Mouse (Mus musculus) lung, postnatal 36 days (tissue): Measurements from ENCODE around the gene Fgd3.
A peak's percentile ranks its signal among the peaks of the same experiment; 100 is the strongest.

Experiments used
- DNase-seq: peaks from one replicate; pipeline ENCODE4 v3.0.0; 2022; ENCODE audit warnings: mixed read lengths

Fgd3 gene

DNA sequence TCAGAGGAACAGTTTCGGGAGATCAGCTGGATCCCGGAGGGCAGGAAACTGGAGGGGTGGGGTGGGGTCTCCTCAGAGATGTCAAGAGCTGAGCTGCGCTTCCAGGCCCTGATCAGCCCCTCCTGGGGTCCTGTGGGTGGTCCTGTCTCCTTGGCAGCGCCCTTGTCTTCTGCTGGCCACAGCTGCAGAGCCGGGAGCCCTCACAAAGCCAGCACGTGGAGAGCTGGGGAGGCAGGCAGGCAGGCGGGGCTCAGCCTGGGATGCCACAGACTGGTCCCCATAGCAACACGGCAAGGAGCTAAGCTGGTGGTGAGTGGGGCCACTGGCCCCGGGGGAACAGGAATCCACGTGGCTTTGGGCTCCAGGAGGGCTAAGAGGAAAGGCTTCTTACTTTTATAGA, at the start of gene Fgd3:
TSS of gene Fgd3 (minus strand) at position 272 of the 400 bp plus-strand sequence.
- DNase-seq, result peak; percentile 38

DNA sequence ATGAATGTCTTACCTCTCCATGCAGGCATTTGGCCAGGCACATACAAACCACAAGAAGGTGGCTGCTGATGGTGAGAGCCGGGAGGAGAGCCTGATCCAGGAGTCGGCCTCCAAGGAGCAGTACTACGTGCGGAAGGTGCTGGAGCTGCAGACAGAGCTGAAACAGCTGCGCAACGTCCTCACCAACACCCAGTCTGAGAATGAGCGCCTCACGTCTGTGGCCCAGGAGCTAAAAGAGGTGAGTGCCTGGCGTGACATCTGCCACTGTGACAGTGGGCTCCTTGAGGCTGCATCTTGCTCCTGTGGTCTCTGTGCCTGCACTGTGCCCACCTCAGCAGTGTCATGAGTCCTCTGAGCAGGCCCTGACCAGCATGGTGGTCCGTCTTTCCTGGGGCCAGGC, 49.3 kb upstream of the Fgd3 start:
- no peak for DNase-seq

DNA sequence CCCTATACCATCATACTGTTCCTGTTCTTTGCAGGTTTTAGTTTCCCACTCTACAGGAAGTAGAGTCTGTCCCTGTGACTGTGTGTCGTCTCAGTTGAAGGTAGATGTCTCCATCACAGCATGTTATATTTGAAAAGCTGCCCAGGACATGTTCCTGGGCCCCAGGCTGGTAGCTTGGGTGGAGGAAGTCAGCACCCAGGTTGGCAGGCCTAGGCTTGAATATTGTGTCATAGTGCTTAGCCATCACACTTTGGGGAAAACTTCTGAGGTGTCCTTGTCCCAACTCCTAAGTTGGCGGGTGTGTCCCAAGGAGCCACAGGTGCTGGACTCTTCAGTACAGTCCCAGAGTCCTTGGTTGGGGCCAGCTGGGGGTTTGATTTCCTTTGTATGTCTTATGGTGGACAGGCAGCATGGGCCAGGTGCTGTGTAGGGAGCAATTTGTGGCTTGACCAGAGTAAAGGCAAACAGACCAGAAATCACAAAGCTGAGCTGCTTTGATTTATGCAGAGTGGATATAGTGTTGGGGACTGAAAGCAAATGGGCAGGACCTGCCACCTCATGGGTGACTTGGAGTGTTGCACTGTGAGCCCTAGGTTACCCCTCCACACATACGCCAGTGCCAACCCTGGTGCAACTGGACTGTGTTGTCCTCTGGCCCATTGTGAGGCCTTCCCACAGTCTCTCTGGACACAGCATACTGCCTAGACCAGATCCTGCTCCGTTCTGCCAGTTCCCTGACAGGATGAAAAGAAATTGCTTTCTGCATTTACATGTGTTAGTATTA, 47.7 kb upstream of the Fgd3 start:
- DNase-seq, result no peak

DNA sequence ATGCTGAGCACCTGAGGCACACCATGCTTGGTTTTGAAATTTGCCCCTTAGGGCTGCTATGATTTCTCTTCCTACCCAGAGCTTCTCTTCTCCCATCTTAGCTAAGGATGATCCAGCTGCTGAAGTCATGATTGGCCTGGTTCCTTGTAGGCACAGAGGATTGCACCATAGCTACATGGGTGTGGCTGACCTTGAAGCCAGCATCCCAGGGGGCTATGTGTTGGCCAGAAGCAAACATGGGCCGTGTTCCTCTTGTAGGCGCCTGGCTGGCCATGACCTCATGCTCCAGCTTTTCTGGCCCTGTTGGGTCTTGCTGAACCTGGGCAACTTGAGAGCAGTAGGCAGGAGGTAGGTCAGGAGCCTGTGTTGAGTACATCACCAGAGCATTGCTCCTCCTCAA, 44.6 kb upstream of the Fgd3 start:
- DNase-seq, result peak; percentile 72

DNA sequence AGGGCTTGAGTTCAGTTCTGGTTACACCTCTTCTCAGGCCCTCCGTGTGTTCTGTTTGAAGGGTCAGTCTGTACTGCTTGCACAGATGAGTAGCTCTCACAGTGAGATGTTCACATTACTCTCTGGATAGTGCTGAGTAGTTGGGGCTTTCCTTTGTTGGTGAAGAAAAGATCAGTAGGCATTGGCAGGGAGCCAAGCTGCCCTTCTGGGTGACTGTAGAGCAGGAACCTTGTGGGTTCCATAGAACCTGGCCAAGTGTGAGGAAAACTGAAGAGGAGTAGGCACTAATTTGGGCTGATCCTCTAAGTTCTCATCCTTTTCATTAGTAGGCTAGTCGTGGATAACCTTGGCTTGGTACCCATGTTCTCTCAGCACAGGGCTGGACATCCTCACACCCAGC, 42.7 kb upstream of the Fgd3 start:
- DNase-seq, result no peak

DNA sequence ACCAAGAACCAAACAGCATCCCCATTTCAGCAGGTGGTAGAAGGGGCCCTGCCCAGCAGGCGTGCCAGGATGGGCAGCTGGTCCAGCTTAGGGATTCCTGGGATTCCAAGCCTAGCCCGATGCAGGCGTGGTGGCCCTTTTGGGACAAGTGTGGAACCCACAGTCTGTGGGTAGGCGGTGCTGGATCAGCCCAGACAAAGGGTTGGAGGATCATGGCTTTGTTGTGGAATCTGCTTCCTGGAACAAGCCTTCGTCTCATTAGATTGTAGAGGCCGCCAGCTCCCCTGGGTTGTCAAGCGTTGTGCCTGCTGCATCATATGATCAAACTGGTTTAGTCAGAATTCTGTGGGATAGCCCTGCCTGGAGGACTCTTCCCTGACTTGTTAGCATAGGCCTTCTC, 42.3 kb upstream of the Fgd3 start:
- DNase-seq, result peak; percentile 47

DNA sequence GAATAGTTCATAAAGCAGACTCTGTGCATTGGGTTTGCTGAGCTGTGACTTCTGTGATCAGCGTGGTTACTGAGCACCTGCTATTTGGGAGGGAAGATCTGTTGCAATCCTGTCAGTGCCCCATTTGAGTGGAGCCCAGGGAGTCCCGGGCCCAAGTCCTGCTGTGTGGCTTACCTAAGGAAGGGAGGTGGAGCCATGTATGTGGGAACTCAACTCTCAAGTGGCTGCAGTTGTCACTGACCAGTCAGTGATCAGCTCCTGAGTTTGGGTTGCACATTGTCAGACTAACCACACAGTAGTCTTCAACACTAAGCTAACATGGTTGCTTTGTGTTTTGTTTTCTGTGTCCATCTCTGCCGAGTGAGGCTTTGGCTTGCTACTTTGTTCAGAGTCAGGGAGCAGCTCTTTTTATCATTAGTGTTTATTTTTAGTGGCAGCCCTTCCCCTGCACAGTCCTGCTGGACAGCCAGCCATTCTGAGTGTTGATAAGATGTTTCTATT, 40.8 kb upstream of the Fgd3 start:
- DNase-seq, result no peak

DNA sequence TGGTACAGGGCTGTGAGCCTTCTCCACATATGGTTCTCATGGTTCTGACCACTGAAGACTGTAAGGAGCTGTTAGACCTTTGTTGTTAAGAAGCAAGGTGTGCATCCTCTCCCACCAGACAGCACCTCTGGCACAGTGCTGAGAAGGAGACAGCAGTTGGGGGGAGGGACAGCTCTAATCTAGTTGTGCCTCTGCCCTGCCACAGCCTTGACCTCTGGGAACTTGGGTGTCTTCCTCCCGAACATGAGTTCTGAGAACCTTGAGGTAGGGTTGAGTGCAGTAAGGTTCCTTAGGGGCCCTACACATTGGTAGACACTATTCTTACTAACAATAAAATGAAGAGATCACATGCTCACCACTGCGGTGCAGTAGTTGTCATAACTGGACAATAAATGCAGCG, 38.1 kb upstream of the Fgd3 start:
- no peak for DNase-seq

DNA sequence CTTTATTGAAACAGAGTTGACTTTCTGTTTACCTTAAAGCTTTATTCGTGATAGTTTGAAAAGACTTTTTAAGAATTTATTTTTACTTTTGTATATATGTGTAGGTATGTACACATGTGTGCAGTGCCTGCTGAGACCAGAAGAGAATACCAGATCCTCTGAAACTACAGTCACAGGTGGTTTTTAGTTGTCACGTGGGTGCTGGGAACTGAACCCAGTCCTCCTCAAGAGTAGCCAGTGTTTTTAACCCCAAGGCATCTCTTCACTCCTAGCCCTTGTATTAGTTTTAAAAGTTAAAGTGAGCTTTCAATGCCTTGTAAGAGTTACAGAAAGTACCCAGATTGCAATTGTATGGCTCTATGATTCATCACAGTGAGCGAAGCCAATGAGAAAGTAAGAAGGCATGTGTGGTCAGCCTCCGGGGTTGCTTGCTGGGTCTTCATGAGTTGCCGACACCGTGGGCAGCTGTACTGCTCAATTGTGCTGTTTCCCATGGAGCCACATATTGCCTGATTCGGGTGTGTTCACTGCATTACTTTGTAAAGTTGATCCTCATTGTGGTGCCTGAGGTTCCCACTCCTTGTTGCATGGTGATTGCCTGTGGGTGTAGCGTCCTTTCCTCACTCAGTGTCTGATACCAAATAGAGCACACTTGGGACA, 37.4 kb upstream of the Fgd3 start:
- DNase-seq, result no peak

DNA sequence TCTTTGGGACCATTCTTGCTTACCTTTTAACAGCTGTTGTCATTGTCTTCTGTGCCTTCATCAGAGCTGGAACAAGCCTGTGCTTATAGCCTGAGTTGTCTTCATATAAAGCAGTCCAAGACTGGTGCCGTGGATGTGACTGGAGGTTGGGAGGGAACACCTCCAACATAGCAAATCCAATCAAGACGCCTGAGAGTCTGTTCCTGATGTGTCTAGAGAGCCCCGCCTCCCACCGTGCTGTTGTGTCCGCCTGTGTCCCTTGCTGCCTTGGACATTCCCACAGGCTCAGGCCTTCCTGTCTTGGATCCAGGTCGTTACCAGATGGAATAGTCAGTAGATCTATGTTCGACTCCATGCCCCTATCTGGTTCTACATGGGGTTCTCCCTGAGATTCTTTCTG, 36.0 kb upstream of the Fgd3 start:
- no peak for DNase-seq

DNA sequence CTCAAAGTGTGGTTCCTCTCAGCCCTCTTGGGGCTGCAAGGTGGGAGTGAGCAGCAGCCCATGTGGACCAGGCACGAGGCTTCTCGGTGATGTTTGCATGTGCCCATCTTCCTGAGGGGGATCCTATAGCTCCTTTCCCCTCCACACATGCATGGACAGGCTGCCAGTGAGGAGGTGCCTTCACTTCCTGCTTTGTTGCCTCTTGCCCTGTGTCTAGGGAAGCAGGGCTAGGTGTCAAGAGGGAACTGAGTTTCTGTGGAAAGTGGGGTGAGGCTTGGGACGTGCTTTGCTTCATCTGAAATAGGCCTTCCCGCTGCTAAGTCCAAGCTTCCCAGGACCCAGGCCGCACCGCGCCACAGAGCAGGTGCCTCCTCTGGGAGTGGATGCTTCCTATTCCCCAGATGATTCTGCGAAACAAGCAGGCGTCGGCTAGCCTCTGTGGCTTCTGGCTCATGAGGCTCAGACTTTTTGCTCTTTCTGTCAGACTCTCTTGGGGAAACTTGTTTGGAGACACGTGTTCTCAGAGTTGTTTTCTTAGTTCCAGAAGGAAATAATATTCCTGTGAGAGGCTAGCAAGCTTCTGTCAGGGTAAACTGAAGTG, 35.5 kb upstream of the Fgd3 start:
- no peak for DNase-seq

DNA sequence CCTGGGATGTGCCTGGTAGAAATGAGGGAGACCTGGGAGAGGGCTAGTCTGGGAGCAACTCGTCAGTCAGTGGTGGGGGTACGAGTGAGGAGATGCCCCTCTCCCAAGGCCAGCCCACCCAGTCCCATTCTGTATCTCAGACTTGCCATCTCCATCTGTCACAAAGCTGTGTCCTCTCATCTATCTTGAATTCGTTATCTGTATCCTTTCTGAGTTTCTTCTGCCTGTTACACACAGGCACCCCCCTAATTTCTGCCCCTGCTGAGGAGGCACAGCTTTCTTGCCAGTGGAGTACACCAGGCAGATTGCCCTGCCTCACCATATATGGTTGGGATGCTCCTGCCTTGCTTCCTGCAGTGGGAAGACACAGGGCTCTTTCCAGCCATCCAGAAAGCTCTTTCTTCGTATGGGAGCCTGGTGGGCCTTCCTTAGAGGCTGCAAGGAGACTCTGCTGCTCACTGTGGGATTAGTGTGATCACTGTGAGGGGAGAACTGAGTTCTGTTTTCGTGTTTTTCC, 33.9 kb upstream of the Fgd3 start:
- no peak for DNase-seq

DNA sequence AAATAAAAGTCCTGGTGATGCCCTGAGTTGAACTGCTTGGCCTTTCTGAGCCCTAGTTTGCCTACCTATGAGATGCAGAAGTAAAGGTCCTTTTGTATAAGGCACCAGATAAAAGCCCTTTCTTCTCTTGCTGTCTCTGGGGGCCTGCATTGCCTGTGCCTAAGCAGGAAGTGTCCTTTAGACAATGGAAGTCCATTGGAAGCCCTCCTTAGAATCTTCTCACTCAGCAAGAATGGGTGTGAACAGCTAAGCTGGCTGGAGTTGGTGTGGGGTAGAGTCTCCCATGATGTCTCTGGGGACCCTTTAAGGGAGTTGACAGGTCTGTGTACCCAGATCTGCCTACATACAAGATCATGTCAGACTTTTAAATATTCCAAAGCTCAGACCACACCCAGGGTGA, 33.3 kb upstream of the Fgd3 start:
- DNase-seq, result no peak

DNA sequence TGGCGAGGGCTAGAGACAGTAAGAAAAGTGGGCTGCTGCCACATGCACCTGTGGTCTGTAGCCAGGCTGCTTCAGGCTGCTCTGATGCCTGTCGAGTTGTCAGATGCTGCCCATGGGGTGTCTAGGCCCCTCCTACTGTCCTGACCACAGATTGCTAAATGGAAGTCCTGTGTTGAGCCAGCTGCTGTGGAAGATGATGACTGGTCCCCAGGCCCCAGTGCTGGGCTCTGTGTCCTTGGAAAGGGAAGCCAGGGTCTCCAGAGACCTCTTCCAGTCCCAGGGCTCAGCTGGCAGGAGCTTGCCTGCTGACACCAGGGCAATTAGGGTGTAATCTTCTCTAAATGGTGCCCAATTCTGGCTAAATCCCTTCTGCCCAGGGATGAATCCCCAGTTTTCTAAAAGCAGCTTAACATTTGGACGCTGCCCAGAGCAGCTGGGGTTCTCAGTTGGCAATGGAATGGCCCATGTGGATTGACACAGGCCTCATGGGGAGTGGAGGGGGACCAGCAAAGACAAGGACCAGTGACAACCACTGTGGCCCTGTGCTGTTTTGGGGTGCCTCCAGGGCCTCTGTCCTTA, 32.6 kb upstream of the Fgd3 start:
- DNase-seq, result no peak

DNA sequence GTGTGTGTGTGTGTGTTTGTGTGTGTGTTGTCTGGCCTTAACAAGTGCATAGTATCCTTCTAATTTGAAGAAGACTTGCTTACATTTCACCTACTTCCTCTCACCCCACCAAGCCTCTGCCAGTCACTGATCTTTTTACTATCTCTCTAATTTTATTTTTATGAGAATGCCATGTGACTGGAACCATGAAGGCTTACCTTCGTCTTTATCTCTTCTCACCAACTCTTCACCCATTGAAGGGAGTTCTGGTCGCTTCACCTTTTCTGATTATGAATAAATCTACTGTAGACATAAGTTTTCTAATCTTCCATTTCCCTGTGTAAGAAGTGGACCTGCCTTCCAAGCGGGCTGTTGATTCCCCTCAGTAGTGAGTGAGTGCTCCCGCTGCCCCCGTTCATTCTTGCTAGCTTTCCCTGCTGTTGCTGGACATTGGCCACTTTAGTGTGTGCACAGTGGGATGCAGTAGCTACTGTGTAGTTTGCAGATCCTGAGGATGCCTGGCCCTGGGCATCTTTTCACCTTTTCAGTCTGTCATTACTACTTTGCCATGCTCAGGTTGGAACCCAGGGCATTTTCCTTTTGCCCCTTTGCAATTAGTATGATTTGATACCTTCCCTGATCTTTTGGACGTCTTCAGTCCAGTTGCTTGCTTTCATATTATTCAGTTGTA, 29.9 kb upstream of the Fgd3 start:
- DNase-seq, result no peak

DNA sequence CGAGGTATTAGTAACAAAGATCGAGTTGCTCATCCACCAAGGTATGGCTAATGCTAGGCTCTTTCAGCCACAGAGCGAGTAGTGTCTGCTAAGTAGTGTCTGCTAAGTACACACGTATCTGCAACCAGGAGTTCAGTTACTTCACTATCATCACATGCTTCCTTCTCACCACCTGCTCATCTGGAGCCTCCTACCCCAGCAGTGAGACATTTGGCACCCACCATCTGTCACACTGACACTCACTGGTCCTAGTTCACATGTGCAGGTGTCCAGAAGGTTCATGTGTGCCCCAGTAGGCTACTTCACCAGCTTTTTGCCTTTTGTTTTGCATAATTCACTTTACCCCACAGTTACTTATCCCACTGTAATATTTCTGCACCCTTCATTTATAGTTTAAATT, 29.2 kb upstream of the Fgd3 start:
- DNase-seq, result no peak

DNA sequence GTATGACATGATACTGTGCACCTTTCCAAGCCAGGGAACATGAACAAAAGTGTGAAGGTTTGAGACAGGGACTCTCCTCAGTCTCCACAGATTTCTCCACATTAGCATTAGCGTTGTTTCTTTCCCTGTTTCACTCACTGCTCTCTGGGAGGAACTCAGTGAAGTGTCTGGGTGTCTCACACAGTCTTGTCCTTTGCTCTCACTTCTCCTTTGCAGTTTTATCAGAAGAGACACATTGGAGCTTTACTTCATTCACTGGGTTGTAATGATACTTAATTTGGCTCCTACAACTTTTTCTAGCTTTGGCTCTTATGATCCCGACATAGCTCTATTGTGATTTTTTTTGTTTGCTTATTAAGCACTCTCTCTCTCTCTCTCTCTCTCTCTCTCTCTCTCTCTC, 28.4 kb upstream of the Fgd3 start:
- DNase-seq, result no peak

DNA sequence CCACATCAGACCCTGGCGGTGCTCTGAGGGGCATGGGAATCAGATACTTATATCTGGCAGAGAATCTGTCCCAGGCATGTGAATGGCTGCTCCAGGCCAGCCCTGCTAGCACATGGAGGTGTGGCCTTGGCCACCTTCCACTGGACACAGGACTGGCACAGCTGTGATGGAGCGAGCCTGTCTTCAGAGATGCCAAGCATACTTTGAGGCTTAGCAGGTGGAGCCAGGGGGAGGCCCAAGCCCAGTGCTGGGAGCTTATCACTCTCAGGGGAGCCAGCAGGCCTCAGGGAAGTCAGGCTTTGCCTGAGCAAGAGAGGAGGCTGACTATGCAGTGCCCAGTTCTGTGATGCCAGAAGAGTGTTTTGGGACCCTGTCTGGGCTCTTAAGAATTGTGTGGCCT, 25.4 kb upstream of the Fgd3 start:
- DNase-seq, result peak; percentile 82

DNA sequence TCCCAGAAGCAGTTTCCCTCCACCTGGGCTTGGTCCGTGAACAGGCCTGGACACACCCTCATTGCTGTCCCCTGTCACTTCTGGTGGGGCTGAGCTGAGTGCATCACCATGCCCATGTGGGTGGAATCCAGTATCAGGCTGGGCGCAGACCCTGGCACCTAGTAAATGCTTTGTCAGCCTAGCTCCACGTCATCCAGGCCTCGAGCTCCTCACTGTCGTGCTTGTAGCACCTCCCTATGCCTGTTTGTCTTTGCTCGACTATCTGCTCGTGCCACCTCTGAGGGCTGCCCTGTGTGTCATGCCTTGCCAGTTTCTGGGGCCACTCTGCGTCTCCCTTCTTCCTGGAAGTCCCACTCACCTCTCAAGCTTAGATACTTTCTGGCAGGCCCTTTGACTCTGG, 24.5 kb upstream of the Fgd3 start:
- DNase-seq, result no peak

DNA sequence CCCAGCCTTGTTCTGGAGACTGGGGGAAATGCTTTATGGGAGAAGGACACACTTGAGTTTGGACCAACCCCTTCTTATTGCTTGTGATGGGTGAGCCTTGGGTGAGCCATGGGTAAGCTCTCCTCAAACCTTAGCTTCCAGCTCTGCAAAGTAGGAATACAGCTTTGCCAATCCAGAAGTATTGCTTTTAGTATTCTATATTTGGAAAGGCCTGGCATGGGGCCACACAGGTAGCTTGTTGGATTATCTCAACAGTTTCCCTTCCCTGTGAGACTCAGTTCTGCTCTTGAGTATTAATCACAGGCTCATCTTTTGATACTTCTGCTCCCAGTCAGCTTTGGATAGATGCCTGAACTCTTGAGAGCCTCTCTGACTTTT, 22.6 kb upstream of the Fgd3 start:
- peak; percentile 56 for DNase-seq

DNA sequence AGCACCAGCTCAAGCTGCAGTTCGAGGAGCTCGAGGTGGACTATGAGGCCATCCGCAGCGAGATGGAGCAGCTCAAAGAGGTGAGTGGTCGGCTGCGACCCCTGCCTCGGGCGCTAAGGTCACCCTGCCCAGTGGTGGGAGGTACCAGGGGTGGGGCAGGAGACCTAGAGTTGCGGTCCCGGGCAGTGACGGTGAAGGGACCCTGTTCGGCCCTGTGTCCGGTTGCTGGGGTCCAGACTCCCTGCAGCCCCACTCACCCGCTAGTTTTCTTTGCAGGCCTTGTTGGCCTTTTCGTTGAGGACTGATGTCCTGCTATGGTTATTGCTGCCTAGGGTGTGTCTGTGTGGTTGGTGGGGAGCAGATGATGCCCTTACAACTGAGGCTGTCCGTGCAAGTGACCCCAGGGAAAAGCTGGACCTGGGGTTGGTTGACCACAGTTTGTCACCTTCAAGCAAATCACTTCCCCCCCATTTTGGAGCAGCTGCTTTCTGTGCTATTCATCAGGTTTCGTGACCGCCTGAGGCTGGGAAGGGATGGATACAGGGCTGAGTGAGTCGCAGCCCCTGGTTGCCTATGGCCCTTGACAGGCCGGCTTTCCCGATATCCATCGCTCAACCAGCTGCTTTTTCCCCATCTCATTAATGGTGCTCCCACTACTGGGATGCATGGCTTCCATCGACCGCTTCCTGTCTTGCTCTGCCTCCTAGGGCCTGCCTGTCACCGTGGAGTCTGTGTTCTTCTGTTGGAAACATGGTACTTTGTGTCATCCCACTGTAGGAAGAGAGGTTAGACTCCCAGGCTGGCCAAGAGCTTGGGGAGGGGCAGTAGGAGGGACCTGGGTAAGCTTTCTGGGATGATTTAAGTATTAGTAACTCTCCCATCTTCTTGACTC, 22.0 kb upstream of the Fgd3 start:
- no peak for DNase-seq
